Mouse (Mus musculus): ENCODE results near the gene Rpe.
"Not testable (repeated sequence)": the region's sequence is repeated elsewhere in the genome, so short reads cannot be mapped to it uniquely, and the experiment has no call there.

Rpe gene

DNA sequence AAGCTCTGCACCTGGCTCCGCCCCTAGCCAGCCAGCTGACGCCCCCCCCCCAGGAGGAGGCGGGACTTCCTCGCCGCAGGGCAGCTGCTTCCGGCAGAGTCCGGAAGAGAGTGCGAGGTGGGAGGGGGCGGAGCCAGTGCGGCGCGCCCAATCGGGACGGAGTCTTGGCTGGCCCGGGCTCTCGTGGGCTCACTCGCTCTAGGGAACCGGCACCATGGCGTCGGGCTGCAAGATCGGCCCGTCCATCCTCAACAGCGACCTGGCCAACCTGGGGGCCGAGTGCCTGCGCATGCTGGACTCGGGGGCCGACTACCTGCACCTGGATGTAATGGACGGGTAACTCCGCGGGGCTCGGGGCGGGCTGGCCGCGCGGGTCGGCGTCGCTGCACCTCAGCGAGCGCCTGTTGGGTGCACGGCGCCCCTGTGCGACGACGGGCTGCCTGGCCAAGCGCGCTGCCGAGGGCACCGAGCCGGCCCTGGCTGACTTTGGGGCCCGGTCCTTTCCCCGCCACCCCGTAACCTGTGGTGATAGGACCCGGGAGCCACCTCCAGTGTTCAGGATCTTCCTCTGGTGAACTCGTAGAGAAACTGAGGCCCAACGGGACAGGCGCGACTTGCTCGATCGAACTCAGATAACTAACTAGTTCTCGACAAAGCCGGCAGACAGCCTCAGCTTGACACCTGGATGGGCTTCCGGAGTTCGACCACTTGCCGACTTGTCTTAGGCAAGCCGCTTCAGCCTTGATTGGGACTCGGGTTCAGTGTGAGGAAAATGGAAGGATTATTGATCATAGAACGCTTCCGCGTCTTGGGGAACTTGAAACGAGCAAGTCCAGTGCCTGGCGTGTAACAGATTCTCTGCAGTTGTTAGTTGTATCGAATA lies at the start of gene Rpe:
Rpe (plus strand) TSS at position 139 of the 883 bp plus-strand sequence.
- peak; percentile 93 for DNase-seq

DNA sequence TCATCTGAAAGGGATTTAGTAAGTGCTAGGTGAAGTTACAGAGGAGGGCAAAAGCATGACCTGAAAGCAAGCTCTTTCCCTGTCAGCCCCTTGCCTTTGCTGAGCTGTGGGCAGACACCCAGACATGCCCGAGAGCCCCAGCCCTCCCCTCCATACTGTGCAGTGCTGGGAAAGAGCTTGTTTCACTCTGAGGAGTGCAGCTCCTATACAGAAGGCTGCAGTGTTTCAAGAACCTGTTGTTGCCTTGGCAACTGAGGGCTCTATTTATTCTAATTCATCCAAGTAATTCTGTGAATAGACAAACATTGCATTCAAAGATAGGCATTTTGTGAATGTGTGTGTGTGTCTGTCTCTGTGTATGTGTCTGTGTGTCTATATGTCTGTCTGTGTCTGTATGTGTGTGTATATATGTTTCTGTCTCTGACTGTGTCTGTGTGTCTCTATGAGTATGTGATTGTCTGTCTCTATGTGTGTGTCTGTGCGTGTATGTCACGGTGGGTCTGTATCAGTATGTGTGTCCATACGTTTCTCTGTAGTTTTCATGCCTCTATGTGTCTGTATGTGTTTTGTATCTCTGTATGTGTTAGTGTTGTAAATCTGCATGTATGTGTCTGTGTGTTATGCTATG lies 45.4 kb upstream of the Rpe start:
- DNase-seq, result peak; percentile 15

DNA sequence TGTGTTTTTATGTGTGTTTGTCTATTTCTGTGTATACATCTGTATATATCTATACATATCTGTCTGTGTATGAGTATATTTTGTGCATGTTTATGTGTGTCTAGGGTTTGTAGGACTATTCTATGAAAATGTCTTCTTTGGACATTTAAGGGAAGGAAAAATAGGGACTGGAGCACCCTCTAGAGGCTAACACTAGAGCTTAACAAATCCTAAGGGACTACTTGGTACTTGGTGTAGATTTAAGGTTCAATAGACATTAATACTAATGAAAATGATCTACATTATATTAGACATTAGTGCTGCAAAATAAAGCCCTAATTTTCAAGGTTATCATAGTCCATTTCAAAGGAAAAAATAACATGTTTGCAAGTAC lies 44.9 kb upstream of the Rpe start:
- no peak for DNase-seq

DNA sequence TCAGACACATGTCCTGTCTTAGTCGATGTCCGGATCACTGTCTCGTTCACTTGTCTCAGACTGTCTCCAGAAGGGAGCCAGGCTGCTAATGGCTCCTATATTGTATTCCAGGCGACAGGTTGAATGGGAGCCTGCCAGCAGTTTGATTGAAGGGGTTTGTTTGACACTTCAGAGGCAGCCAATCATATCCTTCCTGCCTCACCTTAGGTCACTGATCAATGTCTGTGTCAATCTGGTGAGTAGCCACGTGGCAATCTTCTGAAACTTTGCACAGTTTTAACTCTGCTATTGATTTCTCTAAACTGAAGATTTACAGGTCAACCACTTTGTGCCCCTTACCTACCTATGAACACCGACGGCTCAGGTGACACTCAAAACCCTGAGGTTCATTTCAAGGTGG lies 29.2 kb upstream of the Rpe start:
- no peak for DNase-seq

DNA sequence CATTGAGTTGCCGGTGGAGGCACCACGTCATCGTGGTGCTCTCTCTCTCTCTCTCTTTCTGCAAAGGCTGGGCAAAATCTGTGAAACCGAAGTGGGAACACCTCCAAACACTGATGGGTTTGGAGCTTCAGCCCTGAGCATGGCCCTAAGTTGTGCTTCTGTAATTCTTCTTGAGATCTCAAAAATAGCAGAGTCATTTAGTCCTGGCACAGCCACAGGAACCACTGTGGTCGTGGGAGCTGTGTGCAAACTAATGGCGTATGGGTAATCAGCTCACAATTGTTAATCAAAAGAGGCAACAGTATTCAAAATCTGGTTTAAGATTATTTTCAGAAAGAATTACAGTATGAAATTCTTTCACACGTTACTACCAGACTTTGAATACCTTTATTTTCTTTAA lies 27.8 kb upstream of the Rpe start:
- no peak for DNase-seq

DNA sequence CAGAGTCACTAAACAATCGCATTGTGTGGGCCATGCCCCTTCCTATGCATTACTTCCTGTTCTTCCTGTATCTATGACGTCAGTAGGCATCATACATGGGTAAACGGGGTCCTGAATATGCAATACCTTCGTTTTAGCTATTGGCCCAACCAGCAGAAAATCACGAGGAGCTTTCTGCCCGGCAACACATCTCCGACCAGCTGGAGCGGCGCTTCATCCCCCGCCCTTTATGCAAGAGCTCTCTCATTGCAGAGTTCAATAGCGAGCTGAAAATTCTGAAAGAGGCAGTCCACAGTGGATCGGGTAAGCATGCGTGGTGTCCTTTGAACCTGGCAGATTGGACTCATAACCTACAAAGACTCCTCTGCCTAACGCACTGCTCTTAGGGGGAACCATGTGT lies 22.7 kb upstream of the Rpe start:
- no peak for DNase-seq

DNA sequence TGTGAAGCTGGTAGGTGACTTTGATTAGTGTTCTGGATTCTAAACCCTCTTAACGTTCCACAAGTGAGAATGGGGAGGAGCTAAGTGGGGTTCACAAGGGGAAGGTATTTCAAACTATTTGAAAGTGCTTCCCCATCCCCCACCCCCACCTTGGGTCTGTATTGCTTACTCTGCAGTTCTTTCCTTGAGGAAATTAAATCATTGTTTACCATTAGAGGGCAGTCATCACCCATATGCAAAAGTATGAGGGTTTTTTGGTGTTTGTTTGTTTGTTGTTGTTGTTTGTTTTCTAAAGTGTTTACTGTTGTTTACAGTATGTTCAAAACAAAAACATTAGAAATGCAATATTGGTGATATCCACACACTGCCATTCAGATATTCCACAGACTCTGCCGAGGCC lies 22.0 kb upstream of the Rpe start:
- no peak for DNase-seq

DNA sequence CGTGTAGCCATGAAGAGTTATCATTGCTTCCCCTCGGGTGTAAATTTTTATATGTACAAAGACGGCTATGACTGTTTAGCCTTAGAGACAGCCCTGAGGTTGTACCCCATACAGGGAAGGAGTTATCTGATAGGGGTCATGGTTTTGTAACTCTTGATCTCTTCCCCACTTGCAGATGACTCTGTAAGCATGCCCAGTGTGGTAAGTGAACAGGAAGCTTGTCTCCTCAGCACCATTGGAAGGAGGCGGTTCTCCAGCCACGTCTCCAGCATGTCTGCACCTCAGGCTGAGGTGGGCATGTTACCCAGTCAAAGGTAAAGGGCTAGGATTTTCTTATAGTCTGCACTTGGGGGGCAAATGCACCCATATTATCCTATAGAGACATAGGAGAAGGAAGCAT lies 17.7 kb upstream of the Rpe start:
- no peak for DNase-seq

DNA sequence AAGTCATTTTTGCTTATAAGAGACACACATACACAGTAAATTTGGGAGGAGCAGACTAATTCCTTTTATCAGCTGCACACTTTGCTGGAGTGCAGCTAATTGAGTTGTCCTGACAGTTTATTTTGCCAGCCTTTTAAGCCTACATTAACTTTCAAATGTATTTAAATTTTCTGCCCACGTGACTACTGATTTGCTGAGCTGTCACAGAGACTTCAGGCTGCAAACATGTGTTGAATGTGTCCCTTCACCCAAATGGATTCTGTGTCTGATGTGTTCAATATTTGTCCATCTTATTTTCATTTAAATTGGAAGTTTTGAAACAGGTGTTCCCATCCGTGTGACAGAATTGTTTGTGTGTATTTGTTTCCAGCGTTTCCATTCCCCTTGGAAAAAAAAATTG lies 8.9 kb upstream of the Rpe start:
- no peak for DNase-seq

DNA sequence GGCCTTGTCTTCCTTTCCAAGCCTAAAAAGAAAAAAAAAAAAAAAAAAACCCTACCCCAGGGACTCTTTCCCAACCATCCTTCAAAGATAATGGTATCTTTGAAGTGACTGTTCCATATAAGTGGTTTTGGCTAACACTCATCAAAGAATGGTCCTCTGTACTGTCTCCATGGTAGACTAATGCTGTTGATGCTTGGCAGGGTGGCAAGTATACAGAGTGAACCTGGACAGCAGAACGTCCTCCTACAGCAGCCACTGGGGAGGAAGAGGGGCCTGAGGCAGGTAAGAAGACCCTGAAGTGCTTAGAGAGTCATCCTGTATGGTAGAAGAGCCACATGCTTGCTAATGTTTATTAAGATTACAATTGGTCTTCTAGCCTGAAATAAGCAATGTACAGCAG lies 8.3 kb upstream of the Rpe start:
- DNase-seq, result no peak

DNA sequence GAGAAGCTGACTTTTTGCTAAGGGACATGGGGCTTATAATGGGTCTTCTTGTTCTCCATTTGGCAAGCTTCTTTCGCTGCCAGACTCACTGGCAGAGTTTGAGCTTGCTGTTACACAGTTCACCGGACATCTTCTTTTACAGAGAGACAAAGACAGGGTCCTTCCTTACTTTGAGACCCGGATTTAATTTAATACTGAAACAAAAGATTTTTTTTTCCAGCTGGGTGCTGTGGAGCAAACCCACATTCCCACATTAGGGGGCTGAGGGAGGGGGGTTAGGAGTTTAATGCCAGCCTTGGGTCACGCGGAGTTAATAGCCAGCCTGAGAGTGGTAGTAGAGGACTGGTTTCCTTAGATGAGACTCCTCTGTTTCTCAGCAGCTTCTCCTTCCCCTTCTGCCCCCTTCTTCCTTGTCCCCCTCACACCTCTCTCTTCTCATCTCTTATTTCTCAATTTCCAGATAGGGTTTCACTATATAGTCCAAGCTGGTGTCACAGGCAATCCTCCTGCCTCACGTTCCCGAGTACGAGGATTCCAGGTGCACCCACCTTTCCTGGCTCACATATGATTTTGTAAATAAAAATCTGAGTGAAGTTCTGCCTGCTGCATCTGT lies 7.7 kb upstream of the Rpe start:
- no peak for DNase-seq

DNA sequence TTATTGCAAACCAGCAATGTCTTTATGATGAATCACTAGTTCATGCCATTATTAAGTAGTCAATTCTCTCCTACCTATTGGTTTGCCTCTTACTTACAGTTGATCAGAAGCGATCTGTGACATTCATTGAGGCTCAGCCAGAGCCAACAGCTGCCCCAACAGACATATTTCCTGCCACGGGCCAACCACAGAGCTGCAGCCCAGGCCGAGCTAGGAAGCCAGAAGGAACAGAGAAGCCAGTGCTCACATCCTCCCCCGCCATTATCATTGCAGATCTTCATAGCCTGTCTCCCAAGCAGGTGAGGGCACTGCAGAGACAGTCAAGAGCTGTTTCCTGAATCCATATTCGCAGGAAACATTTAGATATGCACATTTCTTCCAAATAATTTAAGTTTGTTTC lies 6.4 kb upstream of the Rpe start:
- no peak for DNase-seq

DNA sequence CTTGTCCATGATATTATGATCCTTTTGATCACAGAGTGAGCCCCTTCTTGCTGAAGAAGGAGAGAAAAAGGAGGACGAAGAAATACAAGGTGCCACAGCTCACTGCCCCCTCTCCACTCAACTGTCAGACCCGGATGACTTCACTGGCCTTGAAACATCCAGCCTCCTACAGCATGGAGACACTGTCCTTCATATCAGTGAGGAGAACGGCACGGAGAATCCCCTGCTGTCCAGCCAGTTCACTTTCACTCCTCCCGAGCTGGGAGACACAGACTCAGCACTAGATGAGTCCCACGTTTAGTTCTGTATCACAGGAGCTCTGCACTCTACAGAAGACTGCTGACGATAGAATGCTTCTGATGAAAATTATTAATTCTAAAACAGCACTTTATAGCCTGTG lies 5.3 kb upstream of the Rpe start:
- no peak for DNase-seq

DNA sequence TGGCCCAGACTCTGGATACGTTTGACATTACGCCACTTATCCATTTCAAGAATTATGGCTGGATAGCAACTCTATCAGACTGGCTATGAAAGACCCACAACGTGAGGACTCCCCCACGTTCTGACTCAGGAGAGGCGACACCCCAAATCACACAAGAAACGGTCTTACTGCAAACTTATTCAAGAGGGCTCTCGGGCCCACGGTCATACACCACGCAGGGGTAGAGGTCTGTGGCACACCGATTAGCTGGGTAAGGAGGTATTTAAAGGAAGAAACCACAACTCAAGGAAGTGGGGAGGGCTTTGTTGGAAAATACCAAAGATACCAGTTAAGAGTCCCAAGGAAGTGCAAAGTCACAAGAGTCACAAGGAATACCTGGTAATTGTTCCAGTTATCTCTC lies 1.0 kb upstream of the Rpe start:
- not testable (repeated sequence) for DNase-seq

DNA sequence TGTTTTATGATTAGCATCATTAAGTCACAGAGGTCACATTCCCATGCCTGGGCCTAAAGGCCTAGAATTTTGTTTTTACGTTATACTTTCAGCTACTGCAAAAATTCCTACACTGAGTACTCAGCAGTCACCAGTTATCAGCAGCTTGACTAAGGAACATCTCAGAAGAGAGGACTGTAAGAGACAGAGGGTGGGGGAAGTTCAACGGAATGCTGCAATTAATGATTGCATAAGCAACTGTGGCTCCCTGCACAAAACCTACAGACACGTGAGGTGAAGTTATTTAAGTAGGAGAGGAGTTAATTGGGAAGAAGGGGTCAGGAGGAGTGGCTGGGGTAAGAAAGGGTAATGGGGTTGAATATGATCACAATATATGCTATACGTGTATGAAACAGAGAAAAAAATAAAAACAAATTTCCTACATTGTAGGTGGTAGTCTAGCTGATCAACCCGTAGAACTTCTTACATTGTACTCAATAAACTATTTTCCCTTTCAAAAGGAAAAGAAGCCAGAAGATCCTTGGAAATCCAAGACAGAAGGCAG lies 410 bp upstream of the Rpe start:
- no peak for DNase-seq

DNA sequence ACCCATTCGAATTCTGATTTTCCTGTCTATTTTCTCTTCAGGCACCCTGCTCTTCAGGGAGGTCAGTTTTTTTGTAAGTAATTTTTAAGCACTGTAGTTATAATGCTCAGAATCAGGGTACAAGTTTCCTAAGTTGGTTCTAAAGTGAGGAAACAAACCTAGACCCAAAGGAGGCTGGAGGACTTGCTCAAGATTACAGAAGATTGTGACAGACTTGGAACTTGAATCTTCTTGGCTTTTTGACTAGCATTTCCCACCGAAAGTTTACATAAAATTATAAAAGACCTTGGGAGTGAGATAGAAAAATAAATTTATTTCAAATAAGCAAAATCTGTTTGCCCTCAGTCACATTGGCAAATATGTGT lies 927 bp downstream of the Rpe start:
- DNase-seq, result no peak

DNA sequence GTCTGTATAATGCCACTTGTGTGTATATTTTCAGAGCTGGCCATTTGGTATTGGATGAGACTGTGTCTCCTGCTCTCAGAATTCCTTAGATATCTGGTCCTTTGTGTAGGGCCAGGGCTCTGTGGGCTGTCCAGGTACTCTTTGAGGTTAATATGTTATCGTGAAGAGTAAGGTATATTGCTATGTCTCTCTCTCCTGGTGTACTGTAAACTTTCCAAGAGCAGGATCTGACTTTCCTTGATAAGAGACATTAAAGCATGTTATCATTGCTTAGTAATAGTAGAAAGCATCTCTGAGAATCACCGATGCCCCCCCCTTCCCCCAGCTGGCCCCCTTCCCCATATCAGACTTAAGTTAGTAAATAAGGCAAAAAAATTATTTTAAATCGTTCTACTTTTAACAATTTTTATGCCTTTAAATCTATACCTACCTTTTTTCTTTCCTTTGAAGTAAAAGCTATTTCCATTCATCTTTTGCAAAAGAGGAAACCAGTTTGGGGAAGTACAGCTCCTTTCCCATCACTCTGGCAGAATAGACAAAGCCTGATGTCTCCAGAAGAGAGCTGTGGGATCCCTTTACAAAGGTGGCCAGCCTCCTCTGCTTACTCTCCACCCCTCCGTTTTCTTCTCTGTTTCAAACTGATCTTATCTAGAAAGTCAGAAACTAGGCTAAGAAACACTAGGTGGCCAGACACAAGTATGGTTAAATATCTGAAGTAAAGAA lies 2.2 kb downstream of the Rpe start:
- no peak for DNase-seq

DNA sequence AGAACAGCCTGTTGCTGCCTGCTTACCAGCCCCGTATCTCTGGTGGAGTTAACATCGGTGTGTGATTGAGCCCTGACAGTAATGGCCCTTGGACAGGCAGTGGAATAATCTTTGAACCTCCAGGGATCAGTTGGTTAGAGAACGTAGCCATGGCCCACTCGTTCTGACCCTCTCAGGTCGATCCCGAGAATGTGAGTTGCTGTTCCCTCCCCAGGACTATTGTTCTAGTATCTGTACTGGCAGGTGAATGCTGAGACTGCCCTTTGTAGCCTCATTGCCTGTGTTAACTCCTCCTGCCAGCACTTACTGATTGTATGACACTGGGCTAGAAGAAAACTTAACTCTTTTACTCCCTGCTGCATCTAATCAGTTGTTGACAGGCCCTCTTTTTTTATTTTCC lies 3.9 kb downstream of the Rpe start:
- DNase-seq, result no peak

DNA sequence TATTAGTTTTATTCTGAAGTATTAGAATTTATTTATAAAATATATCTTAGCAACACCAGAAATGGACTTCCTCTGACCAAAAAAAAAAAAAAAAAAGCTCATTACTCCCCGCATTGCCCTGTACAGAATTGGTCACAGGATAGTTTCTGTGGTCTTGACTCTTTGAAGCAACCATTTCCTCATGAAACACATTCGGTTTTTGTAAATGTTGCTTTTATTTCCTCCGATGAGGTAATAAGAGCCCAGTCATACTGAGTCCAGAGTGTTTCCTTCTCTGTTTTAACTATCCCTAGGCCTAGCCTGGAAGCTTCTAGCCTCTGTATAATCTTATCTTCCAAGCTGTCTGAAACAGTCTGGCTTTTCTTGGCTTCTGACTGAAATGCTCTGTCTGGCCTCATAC lies 12.2 kb downstream of the Rpe start:
- DNase-seq, result no peak

DNA sequence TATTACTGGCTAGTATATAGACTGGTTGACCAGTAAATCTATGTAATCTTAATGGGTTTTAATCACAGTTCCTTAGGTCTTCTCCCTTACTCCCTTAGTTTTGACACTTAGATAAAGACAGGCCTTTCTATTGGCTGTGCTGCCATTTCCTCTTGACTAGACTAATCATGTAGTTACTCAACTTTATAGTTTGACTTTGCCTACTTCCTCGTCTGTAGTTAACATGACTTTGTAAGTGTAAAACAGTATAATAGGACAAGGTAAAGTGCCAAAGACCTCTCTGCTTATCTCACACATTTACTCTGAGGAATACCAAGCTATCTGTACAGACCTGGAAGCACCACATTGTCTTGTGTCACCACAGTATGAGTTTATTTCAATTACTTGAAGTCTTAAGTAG lies 29.9 kb downstream of the Rpe start:
- DNase-seq, result no peak

DNA sequence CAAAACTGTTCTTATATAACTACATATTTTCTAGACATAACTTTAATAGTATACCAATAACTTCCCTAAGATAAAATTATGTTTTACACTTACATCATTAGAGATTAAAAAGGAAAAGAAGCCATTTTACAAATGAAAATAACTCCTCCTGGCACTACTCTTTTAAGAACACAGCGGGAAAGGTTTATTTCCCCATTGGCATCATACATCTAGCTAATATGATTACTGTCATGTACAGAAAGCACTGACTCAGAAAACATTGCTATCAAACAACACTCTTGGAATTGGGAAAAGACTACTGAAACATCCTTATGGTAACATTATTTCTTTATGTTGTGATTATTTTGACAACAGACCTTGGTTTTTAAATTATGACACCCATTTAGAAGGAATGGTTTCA lies 68.1 kb downstream of the Rpe start:
- no peak for DNase-seq

Data from right cerebral cortex, postnatal 14 days (tissue).